Mouse (Mus musculus): Measurements from ENCODE around the gene Mthfd1l.

- TF ChIP-seq CTCF (IDR thresholded peaks at IDR 0.05; ENCODE audit: low read depth, low read length) (no peak), TAL1 (conservative IDR thresholded peaks at IDR 0.05; ENCODE audit: low read depth, low read length) (no peak), POLR2AphosphoS5 (IDR thresholded peaks at IDR 0.05; ENCODE audit: insufficient replicate concordance, low read depth, low read length) (no peak), GATA2 (IDR thresholded peaks at IDR 0.05; ENCODE audit: borderline replicate concordance, low read depth, low read length) (no peak), GATA1 (IDR thresholded peaks at IDR 0.05; ENCODE audit: borderline replicate concordance, low read length) (no peak)
These were observed 152.3 kb downstream of the Mthfd1l start for GRCm38 (mm10) chr10:4125232-4125631.
